Mouse (Mus musculus): Measurements from ENCODE around the gene Ctnnal1. TPM values are rescaled to one million over a fixed set of nuclear protein-coding genes. Genes with fewer than 3 reads are reported as not detected.

The Ctnnal1 gene
- polyA plus RNA-seq, 1 experiment from 2014 or later, result 21.7 TPM

DNA sequence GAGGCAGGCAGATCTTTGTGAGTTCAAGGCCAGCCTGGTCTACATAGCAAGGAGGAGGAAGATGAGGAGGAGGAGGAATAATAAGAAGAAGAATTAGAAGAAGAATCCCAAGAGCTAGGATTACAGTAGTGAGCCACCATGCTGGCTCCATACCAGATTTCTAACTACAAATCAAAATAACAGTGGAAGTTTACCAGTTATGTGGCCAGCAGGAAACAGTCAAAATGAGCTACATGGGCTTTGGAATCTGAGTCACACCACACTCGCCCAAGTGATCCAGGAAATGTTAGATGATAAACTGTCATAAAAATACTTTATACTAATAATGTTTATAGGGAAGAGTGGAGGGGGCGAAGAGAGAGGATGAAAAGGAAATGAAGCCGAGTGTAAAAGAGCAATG is 24.7 kb downstream of the Ctnnal1 start:
- no peaks in the 10 kb centered on the region for H3K27me3 ChIP-seq (replicated peaks)
- 82% methylated on average over 3 of the region's 3 CpGs for WGBS
- 0 out of 2 replicates have a peak, but pooled peaks cover 3% of the 10 kb centered on the region for H3K4me1 ChIP-seq (replicated peaks)
- H3K36me3 ChIP-seq, result peaks cover 27% of the 10 kb centered on the region
- H3K9me3 ChIP-seq (replicated peaks), result peaks cover 6% of the 10 kb centered on the region
- no peak overlapping the region for H3K4me2 ChIP-seq
- ATAC-seq (ENCODE audit: insufficient number of reproducible peaks, low FRiP score), result no peak
- no peak overlapping the region for H3K4me3 ChIP-seq
- no peak overlapping the region for H3K27ac ChIP-seq (ENCODE audit: poor library complexity, severe bottlenecking)
- no peak overlapping the region for H3K9ac ChIP-seq

- no peaks in the 10 kb centered on the region for H3K9me3 ChIP-seq (replicated peaks)
- H3K4me3 ChIP-seq, result no peak overlapping the region
- H3K27me3 ChIP-seq (replicated peaks), result no peaks in the 10 kb centered on the region
- H3K4me2 ChIP-seq, result no peak overlapping the region
- 68% methylated on average over 6 of the region's 6 CpGs for WGBS
- H3K27ac ChIP-seq (ENCODE audit: poor library complexity, severe bottlenecking), result no peak overlapping the region
- H3K36me3 ChIP-seq, result peaks cover 18% of the 10 kb centered on the region; the same call in 1 of the 2 replicates
- no peak overlapping the region for H3K9ac ChIP-seq
- 0 out of 2 replicates have a peak, but pooled peaks cover 2% of the 10 kb centered on the region for H3K4me1 ChIP-seq (replicated peaks)
- ATAC-seq (ENCODE audit: insufficient number of reproducible peaks, low FRiP score), result no peak
Observed at GRCm38 (mm10) chr4:56837661-56838060, 27.3 kb downstream of the Ctnnal1 start.

- H3K4me1 ChIP-seq (replicated peaks), result peaks cover 13% of the 10 kb centered on the region; the same call in 1 of the 2 replicates
- no peak overlapping the region for H3K4me2 ChIP-seq
- ATAC-seq (ENCODE audit: insufficient number of reproducible peaks, low FRiP score), result no peak
- H3K36me3 ChIP-seq, result peaks cover 21% of the 10 kb centered on the region
- no peaks in the 10 kb centered on the region for H3K9me3 ChIP-seq (replicated peaks)
- no peaks in the 10 kb centered on the region for H3K27me3 ChIP-seq (replicated peaks)
- H3K27ac ChIP-seq (ENCODE audit: poor library complexity, severe bottlenecking), result 0 out of 2 replicates have a peak overlapping the region, but pooled peaks have one; percentile 30
- H3K4me3 ChIP-seq, result no peak overlapping the region
- WGBS, result 60% methylated on average over 7 of the region's 7 CpGs
- no peak overlapping the region for H3K9ac ChIP-seq
Observed at GRCm38 (mm10) chr4:56831998-56832397, 33.0 kb downstream of the Ctnnal1 start.

DNA sequence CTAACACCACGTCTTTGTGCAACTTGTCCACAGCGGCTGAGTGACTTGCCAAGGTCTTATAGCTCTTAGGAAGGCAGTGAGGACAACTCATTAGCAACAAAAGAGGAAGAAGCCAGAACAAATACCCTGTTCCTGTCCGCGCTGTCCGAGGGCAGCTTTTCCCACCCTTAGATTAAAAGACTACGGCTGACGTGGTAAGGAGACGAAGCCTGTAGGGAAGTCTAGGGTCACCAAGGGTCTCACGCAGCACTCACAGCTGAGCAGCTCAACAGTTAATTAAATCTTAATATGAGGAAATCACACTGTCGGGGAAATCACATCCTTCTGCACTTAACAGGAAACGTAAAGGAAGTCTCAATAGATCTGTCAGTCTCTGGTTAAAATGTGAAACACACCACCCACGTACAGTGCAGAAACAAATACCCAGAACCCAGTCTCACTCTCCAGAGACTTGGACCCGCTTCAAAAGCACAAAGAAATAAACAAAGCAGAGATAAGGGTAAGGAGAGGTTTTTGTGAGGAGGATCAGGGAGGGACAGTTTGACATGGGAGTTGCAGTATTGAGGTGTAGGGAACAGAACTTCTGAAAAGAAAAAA is 33.9 kb downstream of the Ctnnal1 start:
- ATAC-seq (ENCODE audit: insufficient number of reproducible peaks, low FRiP score), result peak; percentile 59; the same call in 1 of the 2 replicates
- 53% methylated on average over 13 of the region's 13 CpGs for WGBS
- Histone ChIP-seq H3K4me1 (replicated peaks) (peaks cover 13% of the 10 kb centered on the region; the same call in 1 of the 2 replicates), H3K27me3 (replicated peaks) (no peaks in the 10 kb centered on the region), H3K4me2 (no peak overlapping the region), H3K4me3 (no peak overlapping the region), H3K9ac (no peak overlapping the region), H3K27ac (ENCODE audit: poor library complexity, severe bottlenecking) (0 out of 2 replicates have a peak overlapping the region, but pooled peaks have one; percentile 18), H3K36me3 (peaks cover 22% of the 10 kb centered on the region), H3K9me3 (replicated peaks) (no peaks in the 10 kb centered on the region)

DNA sequence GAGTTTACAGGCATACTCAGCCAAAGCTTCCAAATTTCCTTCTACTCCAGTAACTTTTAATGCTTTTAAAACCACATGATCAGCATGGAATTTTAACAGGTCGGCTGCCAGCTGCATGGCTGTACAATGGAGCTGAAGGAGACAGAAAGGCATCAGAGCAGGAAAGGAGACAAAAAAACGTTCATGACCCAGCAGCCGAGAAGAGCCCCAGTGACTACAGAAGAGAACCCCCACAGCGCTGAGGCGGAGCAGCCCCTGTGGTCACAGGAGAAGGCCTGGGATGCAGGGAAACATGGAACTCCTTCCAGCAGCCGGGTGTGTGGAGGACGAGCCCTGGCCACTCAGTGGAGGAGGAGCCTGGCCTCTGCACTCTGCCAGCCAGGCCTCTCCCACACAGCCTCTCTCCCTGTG is 35.5 kb downstream of the Ctnnal1 start:
- no peak overlapping the region for H3K4me2 ChIP-seq
- ATAC-seq (ENCODE audit: insufficient number of reproducible peaks, low FRiP score), result peak; percentile 36; the same call in 1 of the 2 replicates

DNA sequence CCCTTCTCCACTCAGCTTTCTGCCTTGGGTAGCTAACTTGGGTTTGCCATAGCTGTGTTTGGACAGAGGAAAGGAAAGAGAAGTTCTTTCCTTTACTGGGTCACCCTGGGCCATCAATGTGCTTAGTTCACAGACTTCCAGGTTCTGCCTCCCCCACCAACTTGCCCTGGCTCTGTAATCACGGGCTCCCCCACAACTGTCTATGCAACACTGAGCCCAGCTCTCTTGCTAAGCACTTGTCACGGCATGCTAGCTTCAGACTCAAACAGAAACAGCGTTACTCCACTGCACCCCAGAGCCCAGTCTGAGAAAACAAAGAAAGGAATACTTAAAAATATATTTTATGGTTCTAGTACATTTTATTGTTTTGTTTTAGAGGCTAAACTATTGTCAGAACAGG is 36.1 kb downstream of the Ctnnal1 start:
- H3K36me3 ChIP-seq, result peaks cover 19% of the 10 kb centered on the region
- no peaks in the 10 kb centered on the region for H3K27me3 ChIP-seq (replicated peaks)
- H3K9me3 ChIP-seq (replicated peaks), result no peaks in the 10 kb centered on the region
- H3K27ac ChIP-seq (ENCODE audit: poor library complexity, severe bottlenecking), result no peak overlapping the region
- no peak for ATAC-seq (ENCODE audit: insufficient number of reproducible peaks, low FRiP score)
- WGBS, result 75% methylated on average over 3 of the region's 3 CpGs
- no peak overlapping the region for H3K4me3 ChIP-seq
- no peak overlapping the region for H3K9ac ChIP-seq
- H3K4me2 ChIP-seq, result no peak overlapping the region
- peaks cover 13% of the 10 kb centered on the region; the same call in 1 of the 2 replicates for H3K4me1 ChIP-seq (replicated peaks)

More for the DNA sequence above, 35.5 kb downstream of the Ctnnal1 start:
- Histone ChIP-seq H3K4me1 (replicated peaks) (peaks cover 13% of the 10 kb centered on the region; the same call in 1 of the 2 replicates), H3K4me3 (no peak overlapping the region), H3K36me3 (peaks cover 22% of the 10 kb centered on the region), H3K27ac (ENCODE audit: poor library complexity, severe bottlenecking) (no peak overlapping the region), H3K9ac (no peak overlapping the region), H3K9me3 (replicated peaks) (no peaks in the 10 kb centered on the region), H3K27me3 (replicated peaks) (no peaks in the 10 kb centered on the region)
- 60% methylated on average over 7 of the region's 7 CpGs for WGBS

DNA sequence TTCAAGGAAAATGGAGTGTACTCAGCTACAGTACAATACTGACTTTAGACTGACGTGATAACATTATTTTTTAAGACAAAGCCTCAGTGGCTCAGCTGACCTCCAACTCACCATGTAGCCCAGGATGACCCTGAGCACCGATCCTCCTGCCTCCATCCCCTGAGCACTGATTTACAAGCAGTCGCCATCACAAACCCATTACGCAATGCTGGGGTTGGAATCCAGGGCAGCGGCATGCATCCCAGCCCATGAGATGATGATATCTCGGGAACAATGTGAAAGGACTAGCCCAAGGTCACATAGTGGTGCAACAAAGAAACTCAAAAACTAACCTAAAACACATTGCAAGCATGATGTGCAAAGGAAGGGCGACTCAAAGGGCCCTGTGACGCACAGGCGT is 40.8 kb downstream of the Ctnnal1 start:
- no peak overlapping the region for H3K27ac ChIP-seq (ENCODE audit: poor library complexity, severe bottlenecking)
- no peak overlapping the region for H3K4me3 ChIP-seq
- no peak overlapping the region for H3K4me2 ChIP-seq
- ATAC-seq (ENCODE audit: insufficient number of reproducible peaks, low FRiP score), result no peak
- H3K27me3 ChIP-seq (replicated peaks), result no peaks in the 10 kb centered on the region
- H3K9me3 ChIP-seq (replicated peaks), result no peaks in the 10 kb centered on the region
- H3K9ac ChIP-seq, result no peak overlapping the region
- 75% methylated on average over 9 of the region's 9 CpGs for WGBS
- H3K4me1 ChIP-seq (replicated peaks), result no peaks in the 10 kb centered on the region
- peaks cover 10% of the 10 kb centered on the region for H3K36me3 ChIP-seq

DNA sequence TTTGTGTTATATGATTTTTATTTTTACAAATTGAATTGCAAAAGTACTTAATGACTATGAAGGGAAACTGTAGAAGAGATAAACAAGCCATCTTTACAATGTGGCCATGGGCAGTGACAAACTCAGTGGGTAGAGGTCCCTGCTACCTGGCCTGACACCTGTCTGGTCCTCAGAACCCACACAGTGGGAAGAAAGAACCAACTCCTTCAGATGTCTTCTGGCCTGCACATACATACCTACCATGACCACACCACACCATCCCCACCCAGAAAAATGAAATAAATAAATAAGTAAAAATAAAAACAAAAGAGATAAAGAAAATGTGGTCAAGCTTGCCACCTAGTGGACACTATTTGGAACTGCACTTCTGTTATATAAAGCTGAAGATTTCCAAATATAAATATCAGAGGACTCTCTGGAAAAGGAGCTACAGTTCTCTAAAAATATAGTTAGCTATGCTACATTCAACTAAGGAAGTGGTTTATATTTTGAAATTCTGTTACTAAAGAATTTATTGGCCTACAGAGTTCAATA is 44.9 kb downstream of the Ctnnal1 start:
- no peaks in the 10 kb centered on the region for H3K9me3 ChIP-seq (replicated peaks)
- H3K27me3 ChIP-seq (replicated peaks), result no peaks in the 10 kb centered on the region
- no peak overlapping the region for H3K27ac ChIP-seq (ENCODE audit: poor library complexity, severe bottlenecking)
- H3K9ac ChIP-seq, result no peak overlapping the region
- no peak overlapping the region for H3K4me3 ChIP-seq
- H3K4me1 ChIP-seq (replicated peaks), result no peaks in the 10 kb centered on the region
- no peaks in the 10 kb centered on the region; the same call in 1 of the 2 replicates for H3K36me3 ChIP-seq
- no peak overlapping the region for H3K4me2 ChIP-seq
- no peak for ATAC-seq (ENCODE audit: insufficient number of reproducible peaks, low FRiP score)

DNA sequence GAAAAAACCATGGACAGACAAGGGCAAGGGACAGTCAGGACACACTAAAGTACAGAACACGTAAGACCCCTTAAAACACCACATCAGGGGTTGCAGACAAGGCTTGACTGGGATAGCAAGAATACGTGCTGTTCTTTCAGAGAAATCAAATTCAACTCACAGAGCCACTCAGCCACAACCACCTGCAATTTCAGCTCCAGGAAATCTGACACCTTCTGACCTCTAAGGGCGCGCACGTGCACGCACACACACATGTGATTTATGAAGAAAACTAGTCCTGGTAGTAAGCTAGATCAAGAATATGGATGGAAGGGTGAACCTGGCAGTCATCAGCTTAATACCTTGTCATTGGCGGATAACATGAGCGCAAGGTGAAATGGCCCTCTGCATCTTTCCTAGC is 49.9 kb downstream of the Ctnnal1 start:
- Histone ChIP-seq H3K27me3 (replicated peaks) (no peaks in the 10 kb centered on the region), H3K4me3 (no peak overlapping the region), H3K36me3 (0 out of 2 replicates have a peak, but pooled peaks cover 8% of the 10 kb centered on the region), H3K9me3 (replicated peaks) (no peaks in the 10 kb centered on the region), H3K27ac (ENCODE audit: poor library complexity, severe bottlenecking) (no peak overlapping the region), H3K4me1 (replicated peaks) (0 out of 2 replicates have a peak, but pooled peaks cover 5% of the 10 kb centered on the region), H3K9ac (no peak overlapping the region), H3K4me2 (no peak overlapping the region)
- WGBS, result 85% methylated on average over 8 of the region's 8 CpGs
- ATAC-seq (ENCODE audit: insufficient number of reproducible peaks, low FRiP score), result no peak

DNA sequence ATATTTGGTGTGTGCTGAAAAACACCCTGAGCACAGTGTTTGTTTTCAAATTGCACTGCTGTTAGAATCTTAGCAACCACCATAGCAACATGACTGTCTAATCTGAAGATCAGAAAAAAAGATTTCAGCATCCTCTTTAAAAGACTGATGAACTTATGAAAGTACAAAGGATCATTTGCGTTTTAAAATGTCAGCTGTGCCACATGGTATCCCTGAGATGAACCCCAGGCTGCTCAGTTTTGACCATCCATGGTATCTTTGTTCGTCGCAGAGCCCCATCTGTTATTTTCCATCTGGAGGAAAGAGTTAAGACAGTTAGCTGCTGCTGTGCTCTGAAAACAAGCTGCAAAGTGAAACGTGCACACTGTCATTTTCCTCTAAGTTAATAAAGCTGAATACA is 52.9 kb downstream of the Ctnnal1 start:
- WGBS, result 73% methylated on average over 4 of the region's 4 CpGs
- Histone ChIP-seq H3K4me2 (no peak overlapping the region), H3K36me3 (peaks cover 17% of the 10 kb centered on the region; the same call in 1 of the 2 replicates), H3K9ac (no peak overlapping the region), H3K4me3 (no peak overlapping the region), H3K9me3 (replicated peaks) (no peaks in the 10 kb centered on the region), H3K4me1 (replicated peaks) (0 out of 2 replicates have a peak, but pooled peaks cover 5% of the 10 kb centered on the region), H3K27me3 (replicated peaks) (no peaks in the 10 kb centered on the region), H3K27ac (ENCODE audit: poor library complexity, severe bottlenecking) (no peak overlapping the region)
- no peak for ATAC-seq (ENCODE audit: insufficient number of reproducible peaks, low FRiP score)

DNA sequence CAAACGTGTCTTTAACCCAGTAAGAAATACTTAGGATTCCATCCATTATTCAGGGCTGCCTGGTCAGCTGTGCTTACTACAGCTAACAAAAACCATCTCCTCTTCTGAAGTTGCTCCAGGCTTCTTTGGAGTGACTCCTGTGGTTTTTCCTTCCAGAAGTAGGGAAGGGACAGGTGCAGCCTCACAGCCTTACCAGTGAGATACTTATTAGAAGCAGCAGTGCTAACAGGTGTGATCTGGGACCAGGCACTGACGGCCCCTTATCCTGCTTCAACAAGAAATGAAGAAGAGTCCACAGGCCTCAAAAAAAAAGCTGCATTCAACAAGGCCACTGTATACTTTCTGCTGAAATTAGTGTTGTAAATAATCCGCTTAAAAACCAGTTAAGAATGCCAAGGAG is 53.3 kb downstream of the Ctnnal1 start:
- H3K9me3 ChIP-seq (replicated peaks), result no peaks in the 10 kb centered on the region
- no peak overlapping the region for H3K4me3 ChIP-seq
- WGBS, result 57% methylated on average over 3 of the region's 3 CpGs
- H3K27ac ChIP-seq (ENCODE audit: poor library complexity, severe bottlenecking), result no peak overlapping the region
- no peaks in the 10 kb centered on the region for H3K27me3 ChIP-seq (replicated peaks)
- peaks cover 22% of the 10 kb centered on the region for H3K36me3 ChIP-seq
- no peak for ATAC-seq (ENCODE audit: insufficient number of reproducible peaks, low FRiP score)
- H3K4me1 ChIP-seq (replicated peaks), result 0 out of 2 replicates have a peak, but pooled peaks cover 5% of the 10 kb centered on the region
- no peak overlapping the region for H3K9ac ChIP-seq
- H3K4me2 ChIP-seq, result no peak overlapping the region

Measured in heart, embryonic 12.5 days (tissue).